8 mouse cellular contexts compared by ENCODE assay signal in the genomic region with DNA sequence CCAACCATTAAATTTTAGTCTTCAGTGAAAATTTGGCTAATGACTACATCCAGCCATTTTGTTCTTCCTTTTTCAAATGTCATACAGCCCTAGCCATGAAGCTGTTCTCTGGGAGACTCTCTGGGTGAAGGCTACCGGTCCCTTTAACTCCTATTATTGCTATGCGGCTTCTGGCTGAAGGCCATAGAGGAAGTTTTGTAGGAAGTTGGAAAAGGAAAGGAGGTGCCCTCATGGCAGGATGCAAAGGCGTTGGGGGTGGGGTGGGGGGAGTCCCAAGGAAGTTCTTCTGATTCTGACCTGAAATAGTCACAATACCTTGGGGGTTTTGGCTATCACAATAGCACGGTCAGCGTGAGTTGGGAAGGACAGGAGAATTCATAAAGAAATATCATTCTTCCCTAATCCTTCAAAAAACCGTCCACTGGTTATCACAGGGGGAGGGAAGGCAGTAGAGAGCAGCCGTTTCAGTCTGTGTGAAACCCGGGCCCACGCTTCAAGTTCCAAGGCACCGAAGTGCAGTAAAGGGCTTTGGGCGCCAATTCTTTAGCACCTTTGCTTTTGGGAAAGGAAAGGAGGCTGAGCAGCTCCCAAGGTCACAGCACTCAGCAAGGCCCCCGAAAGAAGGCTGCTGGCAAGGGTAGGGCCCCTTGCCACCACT. TPM values are rescaled to one million over a fixed set of nuclear protein-coding genes. Genes with fewer than 3 reads are reported as not detected.
A peak's percentile ranks its signal among the peaks of the same experiment; 100 is the strongest.
DNase-seq lines count a peak whose midpoint lies in the region; ATAC-seq and TF ChIP-seq lines count a peak whose summit lies in the region.

No protein-coding gene starts in this region.

- H3K9ac ChIP-seq in hindbrain, embryonic 12.5 days: no peak overlapping the region
- no peak overlapping the region for H3K9ac ChIP-seq in hindbrain, postnatal 0 days (replicated peaks; ENCODE audit: low read length)
- peak overlapping the region; percentile 44; the same call in 1 of the 2 replicates for H3K9ac ChIP-seq in heart, adult 2 months (ENCODE audit: low read depth, low read length)
- H3K9ac ChIP-seq in lung, embryonic 16.5 days (ENCODE audit: low read length): no peak overlapping the region

- no peak overlapping the region for H3K27ac ChIP-seq in hindbrain, embryonic 12.5 days
- H3K27ac ChIP-seq in hindbrain, postnatal 0 days: no peak overlapping the region
- H3K27ac ChIP-seq in heart, adult 2 months: peak overlapping the region; percentile 80
- H3K27ac ChIP-seq in kidney, adult 2 months (ENCODE audit: insufficient read depth, low read depth, low read length): peak overlapping the region; percentile 91
- peak overlapping the region; percentile 50 for H3K27ac ChIP-seq in lung, embryonic 16.5 days (ENCODE audit: low read length)

- no peaks in the 10 kb centered on the region for H3K79me2 ChIP-seq in heart, adult 2 months (replicated peaks; ENCODE audit: control insufficient read depth, insufficient read depth, low read length)

- no peak overlapping the region for H3K4me2 ChIP-seq in hindbrain, embryonic 12.5 days (replicated peaks)
- H3K4me2 ChIP-seq in hindbrain, postnatal 0 days (ENCODE audit: low read depth, low read length): no peak overlapping the region
- H3K4me2 ChIP-seq in lung, embryonic 16.5 days (ENCODE audit: low read depth, low read length): no peak overlapping the region

- ATAC-seq in hindbrain, embryonic 12.5 days (ENCODE audit: low FRiP score): peak; percentile 43; the same call in 1 of the 2 replicates
- no peak for ATAC-seq in hindbrain, postnatal 0 days
- peak; percentile 79 for ATAC-seq in lung, embryonic 16.5 days (ENCODE audit: low read depth)

- intact Hi-C loops in heart, adult 2 months (cut with DNase I): loop anchor here (2.0 to 5.0 kb wide), 5 partner anchors 29 to 265 kb away; no protein-coding TSS in a partner anchor

- no peaks in the 10 kb centered on the region for H3K4me1 ChIP-seq in hindbrain, embryonic 12.5 days
- H3K4me1 ChIP-seq in hindbrain, postnatal 0 days (ENCODE audit: insufficient read depth, low read length): no peaks in the 10 kb centered on the region
- peaks cover 14% of the 10 kb centered on the region for H3K4me1 ChIP-seq in heart, adult 2 months (ENCODE audit: control insufficient read depth, insufficient read depth, low read length)
- H3K4me1 ChIP-seq in kidney, adult 2 months (ENCODE audit: control insufficient read depth, insufficient read depth, low read length): no peaks in the 10 kb centered on the region; the same call in none of the 2 replicates
- H3K4me1 ChIP-seq in lung, embryonic 16.5 days (replicated peaks; ENCODE audit: control insufficient read depth, insufficient read depth, low read length): no peaks in the 10 kb centered on the region

- peak; percentile 78; the same call in 1 of the 2 replicates for TF ChIP-seq EP300 in heart, adult 2 months (IDR thresholded peaks at IDR 0.05; ENCODE audit: insufficient read depth, low read depth, low read length)

- H3K27me3 ChIP-seq in hindbrain, embryonic 12.5 days: no peaks in the 10 kb centered on the region
- no peaks in the 10 kb centered on the region for H3K27me3 ChIP-seq in hindbrain, postnatal 0 days (ENCODE audit: insufficient read depth, low read length)
- H3K27me3 ChIP-seq in heart, adult 2 months (ENCODE audit: control insufficient read depth, insufficient read depth, low read length): no peaks in the 10 kb centered on the region
- H3K27me3 ChIP-seq in kidney, adult 2 months (replicated peaks; ENCODE audit: control insufficient read depth, insufficient read depth, low read length): no peaks in the 10 kb centered on the region
- H3K27me3 ChIP-seq in lung, embryonic 16.5 days (ENCODE audit: control insufficient read depth, insufficient read depth, low read depth, low read length): no peaks in the 10 kb centered on the region

- DNase-seq in hindbrain, postnatal 0 days (ENCODE audit: low spot score): no peak
- peak; percentile 47 to 74 for DNase-seq in heart, adult 2 months
- DNase-seq in kidney, adult 2 months: peak; percentile 88
- no peak for DNase-seq in Muller cell, postnatal 12 days (ENCODE audit: inconsistent ontology term)
- no peak for DNase-seq in urinary bladder, postnatal 25 days (ENCODE audit: low spot score)
- no peak for DNase-seq in cerebellum, adult 8-10 months

- TF ChIP-seq POLR2A in heart, adult 2 months (IDR thresholded peaks at IDR 0.05; ENCODE audit: insufficient read depth, low read depth, low read length): no peak
- TF ChIP-seq POLR2A in kidney, adult 2 months (IDR thresholded peaks at IDR 0.05; ENCODE audit: low read depth, low read length): no peak

- peaks cover 3% of the 10 kb centered on the region; the same call in 1 of the 2 replicates for H3K36me3 ChIP-seq in hindbrain, embryonic 12.5 days
- no peaks in the 10 kb centered on the region for H3K36me3 ChIP-seq in hindbrain, postnatal 0 days (ENCODE audit: insufficient read depth, low read length)
- peaks cover 22% of the 10 kb centered on the region for H3K36me3 ChIP-seq in heart, adult 2 months (ENCODE audit: control insufficient read depth, insufficient read depth, low read length)
- peaks cover 12% of the 10 kb centered on the region for H3K36me3 ChIP-seq in kidney, adult 2 months (ENCODE audit: control insufficient read depth, insufficient read depth, low read length)
- peaks cover 21% of the 10 kb centered on the region for H3K36me3 ChIP-seq in lung, embryonic 16.5 days (ENCODE audit: control insufficient read depth, insufficient read depth, low read length)

- no peak overlapping the region for H3K4me3 ChIP-seq in hindbrain, embryonic 12.5 days
- H3K4me3 ChIP-seq in hindbrain, postnatal 0 days (ENCODE audit: low read length): no peak overlapping the region
- no peak overlapping the region for H3K4me3 ChIP-seq in heart, adult 2 months
- H3K4me3 ChIP-seq in kidney, adult 2 months (ENCODE audit: insufficient read depth, low read depth, low read length): no peak overlapping the region
- H3K4me3 ChIP-seq in lung, embryonic 16.5 days (ENCODE audit: low read length): no peak overlapping the region

- TF ChIP-seq CTCF in hindbrain, postnatal 0 days (IDR thresholded peaks at IDR 0.05; ENCODE audit: low read depth): no peak
- TF ChIP-seq CTCF in heart, adult 2 months (IDR thresholded peaks at IDR 0.05): no peak
- TF ChIP-seq CTCF in kidney, adult 2 months (conservative IDR thresholded peaks at IDR 0.05; ENCODE audit: insufficient read depth, insufficient read length, low read depth, low read length): no peak

- H3K9me3 ChIP-seq in hindbrain, embryonic 12.5 days (replicated peaks): no peaks in the 10 kb centered on the region
- H3K9me3 ChIP-seq in hindbrain, postnatal 0 days (ENCODE audit: low read length): no peaks in the 10 kb centered on the region
- H3K9me3 ChIP-seq in lung, embryonic 16.5 days (ENCODE audit: control insufficient read depth, low read length): no peaks in the 10 kb centered on the region

- 86% methylated on average over 12 of the region's 12 CpGs for WGBS in hindbrain, embryonic 12.5 days
- 85% methylated on average over 12 of the region's 12 CpGs for WGBS in hindbrain, postnatal 0 days
- WGBS in heart, adult 2 months: 38% methylated on average over 12 of the region's 12 CpGs
- WGBS in kidney, adult 2 months: 63% methylated on average over 12 of the region's 12 CpGs
- 73% methylated on average over 12 of the region's 12 CpGs for WGBS in lung, embryonic 16.5 days

RNA-seq across cellular contexts. Expression of gene Abhd10, which starts 14.8 kb away (rescaled TPM):
- 41.8 and 42.8 TPM in 2 replicates for polyA plus RNA-seq in hindbrain, embryonic 12.5 days (2016; fragmentation: Nextera tagmentation; extraction: Ambion mirVana)
- total RNA-seq in hindbrain, postnatal 0 days (2014; rRNA removed): 19.0 and 21.7 TPM in 2 replicates
- polyA plus RNA-seq in hindbrain, postnatal 0 days (2015; fragmentation: Nextera tagmentation; extraction: Ambion mirVana): 34.4 and 36.2 TPM in 2 replicates
- total RNA-seq in heart, adult 2 months (2021): 10 to 100 TPM; 15.8 to 17.1 TPM
- polyA plus RNA-seq in heart, adult 2 months (2012; rRNA removed): 11.5 and 15.8 TPM in 2 replicates
- 8.0 and 9.2 TPM in 2 replicates for polyA plus RNA-seq in kidney, adult 2 months (2012; rRNA removed)
- polyA plus RNA-seq in lung, embryonic 16.5 days (2015; fragmentation: Nextera tagmentation; extraction: Ambion mirVana): 31.9 and 37.0 TPM in 2 replicates

RNA-seq across cellular contexts. Expression of gene Tagln3, which starts 33.1 kb away (rescaled TPM):
- polyA plus RNA-seq in hindbrain, embryonic 12.5 days (2016; fragmentation: Nextera tagmentation; extraction: Ambion mirVana): 410 and 414 TPM in 2 replicates
- total RNA-seq in hindbrain, postnatal 0 days (2014; rRNA removed): 190 and 198 TPM in 2 replicates
- 302 and 317 TPM in 2 replicates for polyA plus RNA-seq in hindbrain, postnatal 0 days (2015; fragmentation: Nextera tagmentation; extraction: Ambion mirVana)
- 1 to 10 TPM in 1 of 2 experiments, under 1 TPM in 1; 0.57 to 1.4 TPM for total RNA-seq in heart, adult 2 months (2021)
- 1.4 and 1.6 TPM in 2 replicates for polyA plus RNA-seq in heart, adult 2 months (2012; rRNA removed)
- 0.77 and 1.3 TPM in 2 replicates for polyA plus RNA-seq in kidney, adult 2 months (2012; rRNA removed)
- 3.5 and 4.2 TPM in 2 replicates for polyA plus RNA-seq in lung, embryonic 16.5 days (2015; fragmentation: Nextera tagmentation; extraction: Ambion mirVana)

Comparison
In these comparisons a context has a peak if more than half of its experiments do, and no peak if none do; other contexts are left out.
1. H3K27ac ChIP-seq: peak in heart, adult 2 months (single experiment), kidney, adult 2 months (single experiment) and lung, embryonic 16.5 days (single experiment); none in hindbrain, embryonic 12.5 days (single experiment) and hindbrain, postnatal 0 days (single experiment).
2. DNase-seq: peak in heart, adult 2 months (2 of 2) and kidney, adult 2 months (single experiment); none in hindbrain, postnatal 0 days (single experiment), Muller cell, postnatal 12 days (single experiment), urinary bladder, postnatal 25 days (single experiment) and cerebellum, adult 8-10 months (single experiment).
3. RNA of gene Tagln3, which starts 33.1 kb away (polyA plus RNA-seq): 410 to 414 TPM in hindbrain, embryonic 12.5 days and 302 to 317 TPM in hindbrain, postnatal 0 days; 3.5 to 4.2 TPM in lung, embryonic 16.5 days, 1.4 to 1.6 TPM in heart, adult 2 months and 0.77 to 1.3 TPM in kidney, adult 2 months; every median in the first group is over 10 times any median in the second.